Mouse (Mus musculus): ENCODE data around the gene Zswim5. TPM values are rescaled to one million over a fixed set of nuclear protein-coding genes. Genes with fewer than 3 reads are reported as not detected.

The Zswim5 gene
- polyA plus RNA-seq, 1 experiment from 2014 or later, result 0.39 TPM

- H3K4me1 ChIP-seq (ENCODE audit: control insufficient read depth, insufficient read depth, low read length), result peaks cover 21% of the 10 kb centered on the region
- no peaks in the 10 kb centered on the region for H3K27me3 ChIP-seq (ENCODE audit: control insufficient read depth, insufficient read depth, low read length)
- H3K9ac ChIP-seq (ENCODE audit: low read length), result peak within 1 kb of the TSS; percentile 86
- peak within 1 kb of the TSS; percentile 98 for H3K4me2 ChIP-seq (ENCODE audit: low read depth, low read length)
- H3K9me3 ChIP-seq (replicated peaks; ENCODE audit: control insufficient read depth, low read length), result no peaks in the 10 kb centered on the region
- H3K4me3 ChIP-seq (ENCODE audit: low read length), result peak within 1 kb of the TSS; percentile 91
- H3K36me3 ChIP-seq (ENCODE audit: control insufficient read depth, insufficient read depth), result peaks cover 10% of the 10 kb centered on the region
- peak; percentile 59 for ATAC-seq (replicated peaks; ENCODE audit: extremely low read depth, insufficient read depth, low FRiP score)
- H3K27ac ChIP-seq (ENCODE audit: low read length), result peak within 1 kb of the TSS; percentile 71
- whole genome bisulfite sequencing, result under 1% methylated on average over 58 of the region's 58 CpGs
Observed at GRCm38 (mm10) chr4:116995131-116995797, 118.1 kb downstream of the Zswim5 start, which contains the start of gene Hectd3. Gene Hectd3 (plus strand): TSS chr4:116995317.

GRCm38 (mm10) chr4:116995798-116996135 lies 118.6 kb downstream of the Zswim5 start:
- Histone ChIP-seq H3K4me2 (ENCODE audit: low read depth, low read length) (peak overlapping the region; percentile 98), H3K4me3 (ENCODE audit: low read length) (peak overlapping the region; percentile 91), H3K27ac (ENCODE audit: low read length) (peak overlapping the region; percentile 66), H3K36me3 (ENCODE audit: control insufficient read depth, insufficient read depth) (peaks cover 6% of the 10 kb centered on the region), H3K27me3 (ENCODE audit: control insufficient read depth, insufficient read depth, low read length) (no peaks in the 10 kb centered on the region), H3K4me1 (ENCODE audit: control insufficient read depth, insufficient read depth, low read length) (peaks cover 21% of the 10 kb centered on the region), H3K9me3 (replicated peaks; ENCODE audit: control insufficient read depth, low read length) (no peaks in the 10 kb centered on the region), H3K9ac (ENCODE audit: low read length) (peak overlapping the region; percentile 86)
- no peak for ATAC-seq (replicated peaks; ENCODE audit: extremely low read depth, insufficient read depth, low FRiP score)
- WGBS, result under 1% methylated on average over 16 of the region's 16 CpGs

- H3K27ac ChIP-seq (ENCODE audit: low read length), result no peak overlapping the region
- no peak overlapping the region for H3K9ac ChIP-seq (ENCODE audit: low read length)
- H3K27me3 ChIP-seq (ENCODE audit: control insufficient read depth, insufficient read depth, low read length), result no peaks in the 10 kb centered on the region
- no peak for ATAC-seq (replicated peaks; ENCODE audit: extremely low read depth, insufficient read depth, low FRiP score)
- H3K36me3 ChIP-seq (ENCODE audit: control insufficient read depth, insufficient read depth), result peaks cover 14% of the 10 kb centered on the region
- H3K4me3 ChIP-seq (ENCODE audit: low read length), result no peak overlapping the region
- no peaks in the 10 kb centered on the region for H3K9me3 ChIP-seq (replicated peaks; ENCODE audit: control insufficient read depth, low read length)
- peaks cover 10% of the 10 kb centered on the region for H3K4me1 ChIP-seq (ENCODE audit: control insufficient read depth, insufficient read depth, low read length)
- WGBS, result 91% methylated on average over 17 of the region's 17 CpGs
- H3K4me2 ChIP-seq (ENCODE audit: low read depth, low read length), result no peak overlapping the region
Observed at GRCm38 (mm10) chr4:116999513-117000154, 122.5 kb downstream of the Zswim5 start.

DNA sequence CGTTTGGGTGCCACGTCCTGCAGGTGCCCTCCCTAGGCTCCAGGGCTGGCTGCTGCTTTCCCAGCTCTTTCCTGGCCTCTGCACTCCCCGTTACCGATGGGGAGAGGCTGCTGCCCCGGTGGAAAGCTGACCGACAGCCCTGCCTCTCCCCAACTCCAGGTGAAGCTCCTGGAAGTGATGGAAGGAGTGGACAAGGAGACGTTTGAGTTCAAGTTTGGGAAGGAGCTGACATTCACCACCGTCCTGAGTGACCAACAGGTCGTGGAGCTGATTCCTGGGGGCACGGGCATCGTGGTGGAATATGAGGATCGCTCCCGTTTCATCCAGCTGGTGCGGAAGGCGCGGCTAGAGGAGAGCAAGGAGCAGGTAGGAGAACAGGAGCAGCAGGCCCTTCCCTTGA lies 124.8 kb downstream of the Zswim5 start:
- Histone ChIP-seq H3K36me3 (ENCODE audit: control insufficient read depth, insufficient read depth) (peaks cover 14% of the 10 kb centered on the region), H3K4me3 (ENCODE audit: low read length) (no peak overlapping the region), H3K4me1 (ENCODE audit: control insufficient read depth, insufficient read depth, low read length) (no peaks in the 10 kb centered on the region), H3K9ac (ENCODE audit: low read length) (no peak overlapping the region), H3K4me2 (ENCODE audit: low read depth, low read length) (no peak overlapping the region), H3K27ac (ENCODE audit: low read length) (no peak overlapping the region), H3K27me3 (ENCODE audit: control insufficient read depth, insufficient read depth, low read length) (no peaks in the 10 kb centered on the region), H3K9me3 (replicated peaks; ENCODE audit: control insufficient read depth, low read length) (no peaks in the 10 kb centered on the region)
- ATAC-seq (replicated peaks; ENCODE audit: extremely low read depth, insufficient read depth, low FRiP score), result no peak
- WGBS, result 86% methylated on average over 16 of the region's 16 CpGs

DNA sequence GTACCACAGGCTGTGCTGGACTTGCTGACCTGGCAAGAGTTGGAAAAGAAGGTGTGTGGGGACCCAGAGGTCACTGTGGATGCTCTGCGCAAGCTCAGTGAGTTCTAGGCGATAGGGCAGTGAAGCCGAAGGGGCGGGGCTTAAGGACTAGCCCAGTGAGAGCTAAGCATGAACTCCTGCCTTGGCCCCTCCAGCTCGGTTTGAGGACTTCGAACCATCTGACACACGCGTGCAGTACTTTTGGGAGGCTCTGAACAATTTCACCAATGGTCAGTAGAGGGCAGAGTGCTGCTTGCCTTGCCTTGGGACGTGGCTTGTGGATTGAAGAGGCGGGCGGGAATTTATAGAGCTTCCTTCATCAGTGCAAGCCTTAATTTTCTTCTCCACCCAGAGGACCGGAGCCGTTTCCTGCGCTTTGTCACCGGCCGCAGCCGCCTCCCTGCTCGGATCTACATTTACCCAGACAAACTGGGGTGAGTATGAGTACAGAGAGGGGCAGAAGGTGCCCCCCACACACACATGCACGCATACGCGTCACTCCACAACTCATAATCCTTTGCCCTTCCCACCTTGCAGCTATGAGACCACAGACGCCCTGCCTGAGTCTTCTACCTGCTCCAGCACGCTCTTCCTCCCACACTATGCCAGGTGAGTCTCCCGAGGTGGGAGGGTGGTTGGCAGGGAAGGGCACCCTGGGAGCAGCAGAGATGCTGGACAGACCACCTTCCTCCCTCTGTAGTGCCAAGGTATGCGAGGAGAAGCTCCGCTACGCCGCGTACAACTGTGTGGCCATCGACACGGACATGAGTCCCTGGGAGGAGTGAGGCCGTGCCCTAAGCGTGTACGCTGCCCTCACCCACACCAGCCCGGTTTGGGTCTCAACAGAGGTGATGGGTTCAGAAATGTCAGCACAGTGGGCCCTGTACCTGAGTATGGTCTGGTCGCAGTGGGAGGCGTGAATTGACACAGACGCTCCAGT lies 125.7 kb downstream of the Zswim5 start:
- H3K27me3 ChIP-seq (ENCODE audit: control insufficient read depth, insufficient read depth, low read length), result no peaks in the 10 kb centered on the region
- no peaks in the 10 kb centered on the region for H3K9me3 ChIP-seq (replicated peaks; ENCODE audit: control insufficient read depth, low read length)
- peak; percentile 28; the same call in 1 of the 2 replicates for ATAC-seq (replicated peaks; ENCODE audit: extremely low read depth, insufficient read depth, low FRiP score)
- H3K4me1 ChIP-seq (ENCODE audit: control insufficient read depth, insufficient read depth, low read length), result no peaks in the 10 kb centered on the region
- H3K27ac ChIP-seq (ENCODE audit: low read length), result no peak overlapping the region
- H3K4me2 ChIP-seq (ENCODE audit: low read depth, low read length), result no peak overlapping the region
- peaks cover 14% of the 10 kb centered on the region for H3K36me3 ChIP-seq (ENCODE audit: control insufficient read depth, insufficient read depth)
- H3K9ac ChIP-seq (ENCODE audit: low read length), result no peak overlapping the region
- H3K4me3 ChIP-seq (ENCODE audit: low read length), result no peak overlapping the region
- WGBS, result 54% methylated on average over 38 of the region's 38 CpGs

GRCm38 (mm10) chr4:117004649-117005048 lies 127.5 kb downstream of the Zswim5 start:
- Histone ChIP-seq H3K27ac (ENCODE audit: low read length) (no peak overlapping the region), H3K9me3 (replicated peaks; ENCODE audit: control insufficient read depth, low read length) (no peaks in the 10 kb centered on the region), H3K9ac (ENCODE audit: low read length) (no peak overlapping the region), H3K4me2 (ENCODE audit: low read depth, low read length) (no peak overlapping the region), H3K27me3 (ENCODE audit: control insufficient read depth, insufficient read depth, low read length) (no peaks in the 10 kb centered on the region), H3K4me3 (ENCODE audit: low read length) (no peak overlapping the region), H3K4me1 (ENCODE audit: control insufficient read depth, insufficient read depth, low read length) (no peaks in the 10 kb centered on the region), H3K36me3 (ENCODE audit: control insufficient read depth, insufficient read depth) (peaks cover 11% of the 10 kb centered on the region)
- WGBS, result 74% methylated on average over 4 of the region's 4 CpGs
- ATAC-seq (replicated peaks; ENCODE audit: extremely low read depth, insufficient read depth, low FRiP score), result no peak

DNA sequence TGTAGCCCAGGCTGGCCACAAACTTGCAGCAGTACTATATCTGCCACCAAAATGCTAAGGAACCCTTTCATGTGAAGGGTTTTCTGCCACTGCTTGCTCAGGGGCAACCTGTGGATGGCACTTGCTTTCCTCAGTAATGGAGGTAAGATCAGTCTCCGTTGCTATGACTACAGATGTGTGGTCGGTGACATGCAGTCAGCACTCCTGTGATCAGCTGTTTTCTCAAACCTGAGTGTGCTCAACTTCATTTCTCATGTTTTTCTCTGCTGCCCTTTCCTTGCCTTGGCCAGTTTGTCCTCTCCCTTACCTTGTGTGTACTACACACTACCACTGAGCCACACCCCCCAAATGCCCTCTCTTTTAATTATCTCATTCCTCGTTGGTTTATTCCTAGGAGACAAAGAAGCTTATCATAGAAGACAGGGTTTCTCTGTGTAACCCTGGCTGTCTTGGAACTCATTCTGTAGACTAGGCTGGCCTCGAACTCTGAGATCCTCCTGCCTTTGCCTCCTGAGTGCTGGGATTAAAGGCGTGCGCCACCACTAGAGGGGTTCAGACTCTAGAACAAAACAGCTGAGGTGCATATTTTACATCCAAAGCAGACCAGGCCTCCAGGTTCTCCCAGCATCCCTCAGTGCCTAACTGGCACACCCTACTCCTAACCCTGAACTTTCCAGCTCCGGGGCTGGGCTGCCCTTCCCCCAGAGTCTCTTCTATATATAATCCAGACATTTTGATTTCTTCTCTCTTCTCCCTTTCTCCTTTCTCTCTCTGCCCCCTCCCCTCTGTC lies 128.6 kb downstream of the Zswim5 start:
- Histone ChIP-seq H3K4me1 (ENCODE audit: control insufficient read depth, insufficient read depth, low read length) (no peaks in the 10 kb centered on the region), H3K9ac (ENCODE audit: low read length) (no peak overlapping the region), H3K4me2 (ENCODE audit: low read depth, low read length) (no peak overlapping the region), H3K9me3 (replicated peaks; ENCODE audit: control insufficient read depth, low read length) (no peaks in the 10 kb centered on the region), H3K27me3 (ENCODE audit: control insufficient read depth, insufficient read depth, low read length) (no peaks in the 10 kb centered on the region), H3K36me3 (ENCODE audit: control insufficient read depth, insufficient read depth) (peaks cover 8% of the 10 kb centered on the region), H3K4me3 (ENCODE audit: low read length) (no peak overlapping the region), H3K27ac (ENCODE audit: low read length) (no peak overlapping the region)
- no peak for ATAC-seq (replicated peaks; ENCODE audit: extremely low read depth, insufficient read depth, low FRiP score)
- WGBS, result 66% methylated on average over 7 of the region's 7 CpGs

- Histone ChIP-seq H3K9ac (ENCODE audit: low read length) (no peak overlapping the region), H3K4me2 (ENCODE audit: low read depth, low read length) (no peak overlapping the region), H3K27me3 (ENCODE audit: control insufficient read depth, insufficient read depth, low read length) (no peaks in the 10 kb centered on the region), H3K4me1 (ENCODE audit: control insufficient read depth, insufficient read depth, low read length) (no peaks in the 10 kb centered on the region), H3K4me3 (ENCODE audit: low read length) (no peak overlapping the region), H3K9me3 (replicated peaks; ENCODE audit: control insufficient read depth, low read length) (no peaks in the 10 kb centered on the region), H3K36me3 (ENCODE audit: control insufficient read depth, insufficient read depth) (peaks cover 8% of the 10 kb centered on the region), H3K27ac (ENCODE audit: low read length) (no peak overlapping the region)
- WGBS, result 56% methylated on average over 3 of the region's 3 CpGs
- ATAC-seq (replicated peaks; ENCODE audit: extremely low read depth, insufficient read depth, low FRiP score), result no peak
Observed at GRCm38 (mm10) chr4:117007058-117007457, 129.9 kb downstream of the Zswim5 start.

Data from heart, embryonic 16.5 days (tissue).